Mouse (Mus musculus): ENCODE measurements around the gene Vwa8. TPM values are rescaled to one million over a fixed set of nuclear protein-coding genes. Genes with fewer than 3 reads are reported as not detected.

The Vwa8 gene
- polyA plus RNA-seq, 1 experiment from 2014 or later = 8.2 TPM

DNA sequence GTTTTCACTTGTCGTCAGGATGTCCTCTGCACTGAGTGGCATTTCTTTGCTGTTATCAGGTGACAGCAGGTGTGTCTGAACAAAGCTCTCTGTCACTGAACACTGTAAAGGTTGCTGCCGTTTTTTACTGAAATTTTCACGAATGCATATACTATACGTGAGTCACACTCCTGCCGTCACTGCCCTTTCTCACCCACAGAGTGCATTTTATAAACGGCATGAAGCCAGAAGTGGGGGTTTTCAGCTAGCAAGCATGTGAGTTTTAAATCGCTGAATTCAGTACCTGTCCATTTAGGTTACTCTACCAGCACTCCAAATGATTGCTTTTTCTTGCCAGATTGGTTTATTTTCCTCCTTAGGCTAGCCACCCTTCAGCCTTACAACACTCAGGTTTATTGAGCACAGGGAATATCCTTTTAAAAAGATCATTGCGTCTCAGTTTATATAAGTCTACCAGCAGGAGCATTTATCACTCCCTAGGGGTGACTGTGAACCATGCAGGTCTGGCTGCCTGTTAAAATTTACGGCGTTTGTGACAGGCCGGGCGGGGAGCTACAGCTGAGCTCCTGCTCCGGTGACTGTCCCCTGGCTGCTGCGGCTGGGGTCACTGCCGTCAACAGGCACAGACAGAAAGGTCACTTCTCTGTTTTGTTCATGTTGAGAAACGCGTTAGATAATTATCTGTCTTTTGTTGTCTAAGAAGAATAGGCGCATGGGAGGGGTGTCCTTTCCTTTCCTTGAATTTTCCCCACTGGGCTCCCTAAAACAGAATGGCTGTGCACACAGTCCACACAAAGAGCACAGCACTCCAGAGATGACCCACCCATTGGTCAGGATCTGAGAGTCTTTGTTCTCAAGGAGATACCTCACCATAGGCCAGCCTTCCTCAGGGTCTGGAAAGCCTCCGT lies 291.3 kb downstream of the Vwa8 start:
- no peak overlapping the region for H3K27ac ChIP-seq
- H3K4me2 ChIP-seq = 0 out of 2 replicates have a peak overlapping the region, but pooled peaks have one; percentile 6
- H3K9ac ChIP-seq = no peak overlapping the region
- peaks cover 19% of the 10 kb centered on the region for H3K4me1 ChIP-seq
- no peak overlapping the region for H3K4me3 ChIP-seq (replicated peaks)
- WGBS = 34% methylated on average over 19 of the region's 19 CpGs
- no peaks in the 10 kb centered on the region for H3K9me3 ChIP-seq
- peak; percentile 68 for ATAC-seq (ENCODE audit: low FRiP score)
- no peaks in the 10 kb centered on the region for H3K27me3 ChIP-seq
- no peaks in the 10 kb centered on the region for H3K36me3 ChIP-seq (replicated peaks)

DNA sequence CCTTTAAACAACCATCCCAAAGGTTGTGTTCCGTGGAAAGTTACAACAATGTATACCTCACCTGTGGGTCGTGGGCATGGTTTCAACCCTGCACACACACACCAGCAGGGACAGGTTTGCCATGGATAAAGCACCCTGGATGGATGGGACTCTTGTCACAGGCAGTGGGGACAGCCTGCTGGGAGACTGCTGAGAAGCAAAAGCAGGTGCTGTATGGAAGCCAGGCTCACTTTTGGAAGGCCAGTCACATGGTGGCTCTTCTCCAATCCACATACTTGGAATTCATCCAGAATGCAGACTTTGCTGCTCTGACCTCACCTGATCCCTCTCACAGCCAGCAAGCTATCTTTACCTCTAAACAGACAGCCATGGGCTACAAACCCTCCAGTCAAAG lies 292.0 kb downstream of the Vwa8 start:
- Histone ChIP-seq H3K27me3 (no peaks in the 10 kb centered on the region), H3K4me1 (peaks cover 15% of the 10 kb centered on the region), H3K4me3 (replicated peaks) (no peak overlapping the region), H3K9me3 (no peaks in the 10 kb centered on the region), H3K27ac (no peak overlapping the region), H3K9ac (no peak overlapping the region), H3K4me2 (no peak overlapping the region), H3K36me3 (replicated peaks) (no peaks in the 10 kb centered on the region)
- WGBS = 68% methylated on average over 2 of the region's 2 CpGs
- peak; percentile 50 for ATAC-seq (ENCODE audit: low FRiP score)

DNA sequence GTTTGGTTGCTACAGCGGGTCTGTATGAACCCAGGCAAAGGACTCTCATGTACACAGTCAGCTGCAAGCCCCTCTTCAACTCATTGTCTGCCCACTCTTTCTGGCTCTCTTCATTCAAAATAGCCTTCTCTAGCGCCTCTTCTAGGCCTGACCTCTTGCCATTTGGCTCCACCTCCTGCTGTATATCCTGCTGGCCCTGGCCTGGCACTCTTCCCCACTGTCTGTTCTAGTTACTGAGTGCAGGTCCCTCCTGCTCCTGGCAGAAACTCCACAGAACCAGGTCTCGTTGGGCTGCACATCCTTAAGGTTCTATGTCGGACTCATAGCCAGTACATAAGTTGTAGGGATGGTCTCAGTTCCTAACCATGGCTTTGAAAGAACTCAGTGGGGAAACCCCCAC lies 293.5 kb downstream of the Vwa8 start:
- H3K4me2 ChIP-seq = no peak overlapping the region
- no peaks in the 10 kb centered on the region for H3K36me3 ChIP-seq (replicated peaks)
- peaks cover 15% of the 10 kb centered on the region for H3K4me1 ChIP-seq
- no peak overlapping the region for H3K27ac ChIP-seq
- H3K27me3 ChIP-seq = no peaks in the 10 kb centered on the region
- no peaks in the 10 kb centered on the region for H3K9me3 ChIP-seq
- H3K9ac ChIP-seq = no peak overlapping the region
- 83% methylated on average over 4 of the region's 4 CpGs for WGBS
- H3K4me3 ChIP-seq (replicated peaks) = no peak overlapping the region
- ATAC-seq (ENCODE audit: low FRiP score) = no peak

DNA sequence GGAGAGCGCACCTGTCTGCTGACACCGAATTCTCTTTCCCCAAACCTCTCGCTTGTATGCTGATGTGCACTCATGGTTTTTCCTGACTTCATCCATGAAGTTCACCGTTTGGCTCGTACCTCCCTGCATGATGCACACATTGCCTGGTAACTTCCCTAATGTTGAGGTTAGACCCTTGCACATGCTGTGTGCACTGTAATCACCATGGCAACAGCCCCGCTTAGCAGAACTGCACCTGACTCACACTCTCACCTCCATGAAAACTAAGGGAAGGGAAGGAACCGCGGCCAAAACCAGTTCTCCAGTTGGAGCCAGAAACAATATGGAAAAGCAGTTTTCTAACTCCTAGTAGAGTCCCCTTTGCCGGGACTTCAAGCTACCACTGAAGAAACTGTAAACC lies 294.8 kb downstream of the Vwa8 start:
- no peak overlapping the region for H3K9ac ChIP-seq
- no peak overlapping the region for H3K4me2 ChIP-seq
- H3K4me3 ChIP-seq (replicated peaks) = no peak overlapping the region
- no peaks in the 10 kb centered on the region for H3K9me3 ChIP-seq
- WGBS = 95% methylated on average over 9 of the region's 9 CpGs
- H3K27me3 ChIP-seq = no peaks in the 10 kb centered on the region
- ATAC-seq (ENCODE audit: low FRiP score) = no peak
- no peaks in the 10 kb centered on the region for H3K36me3 ChIP-seq (replicated peaks)
- peaks cover 15% of the 10 kb centered on the region for H3K4me1 ChIP-seq
- H3K27ac ChIP-seq = no peak overlapping the region

GRCm38 (mm10) chr14:79144278-79145224 lies 295.7 kb downstream of the Vwa8 start:
- peaks cover 14% of the 10 kb centered on the region for H3K4me1 ChIP-seq
- 92% methylated on average over 13 of the region's 13 CpGs for WGBS
- H3K27me3 ChIP-seq = no peaks in the 10 kb centered on the region
- no peaks in the 10 kb centered on the region for H3K36me3 ChIP-seq (replicated peaks)
- H3K9ac ChIP-seq = no peak overlapping the region
- no peaks in the 10 kb centered on the region for H3K9me3 ChIP-seq
- H3K4me2 ChIP-seq = no peak overlapping the region
- no peak for ATAC-seq (ENCODE audit: low FRiP score)
- H3K4me3 ChIP-seq (replicated peaks) = no peak overlapping the region
- no peak overlapping the region for H3K27ac ChIP-seq

DNA sequence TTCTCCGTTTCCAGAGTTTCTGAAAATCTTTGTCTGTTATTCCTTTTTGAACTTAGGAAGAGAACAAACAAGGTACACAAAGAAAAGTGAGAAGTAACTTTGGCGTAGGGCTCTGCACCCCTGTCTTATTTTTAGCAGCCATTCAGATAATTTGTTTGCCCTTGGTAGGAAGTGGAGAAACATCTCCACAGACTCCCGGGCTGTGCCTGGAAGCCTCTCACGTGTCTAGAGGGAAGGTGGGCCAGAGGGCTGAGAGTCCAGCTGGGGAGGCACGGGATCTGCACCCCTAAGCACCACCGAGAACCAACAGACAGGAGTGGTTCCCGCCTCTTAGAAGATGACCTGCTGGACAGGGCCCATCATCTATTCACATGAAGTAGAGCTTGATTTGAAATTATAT lies 302.9 kb downstream of the Vwa8 start:
- Histone ChIP-seq H3K36me3 (replicated peaks) (no peaks in the 10 kb centered on the region), H3K4me3 (replicated peaks) (no peak overlapping the region), H3K4me2 (no peak overlapping the region), H3K4me1 (no peaks in the 10 kb centered on the region), H3K9ac (no peak overlapping the region), H3K9me3 (no peaks in the 10 kb centered on the region), H3K27ac (no peak overlapping the region), H3K27me3 (no peaks in the 10 kb centered on the region)
- ATAC-seq (ENCODE audit: low FRiP score) = no peak
- 94% methylated on average over 7 of the region's 7 CpGs for WGBS

GRCm38 (mm10) chr14:79153896-79154295 lies 305.0 kb downstream of the Vwa8 start:
- Histone ChIP-seq H3K4me3 (replicated peaks) (no peak overlapping the region), H3K4me1 (no peaks in the 10 kb centered on the region; the same call in 1 of the 2 replicates), H3K9me3 (no peaks in the 10 kb centered on the region), H3K9ac (no peak overlapping the region), H3K36me3 (replicated peaks) (no peaks in the 10 kb centered on the region), H3K27ac (no peak overlapping the region), H3K27me3 (no peaks in the 10 kb centered on the region), H3K4me2 (no peak overlapping the region)
- WGBS = 90% methylated on average over 6 of the region's 6 CpGs
- ATAC-seq (ENCODE audit: low FRiP score) = no peak

DNA sequence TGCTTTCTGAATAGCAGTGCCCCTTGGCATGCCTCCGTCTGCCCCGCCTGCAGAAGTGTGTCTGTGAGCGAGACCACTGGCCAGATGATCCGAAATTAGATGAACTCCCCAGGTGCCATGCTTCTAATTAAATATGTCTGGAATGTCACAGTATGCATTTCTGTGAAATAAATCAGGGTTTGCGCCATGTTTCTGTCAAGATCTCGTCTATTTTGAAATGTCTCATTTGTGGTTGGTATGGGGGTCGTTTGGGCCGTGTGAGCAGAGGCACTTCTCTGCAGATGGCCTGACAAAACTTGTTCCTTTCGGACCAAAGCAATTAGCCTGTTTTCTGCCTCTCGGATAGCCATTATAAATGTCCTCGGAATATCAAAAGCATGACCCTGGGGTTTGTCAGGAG lies 306.1 kb downstream of the Vwa8 start:
- H3K27ac ChIP-seq = no peak overlapping the region
- no peak overlapping the region for H3K9ac ChIP-seq

GRCm38 (mm10) chr14:79156526-79157411 lies 307.9 kb downstream of the Vwa8 start:
- no peak overlapping the region for H3K9ac ChIP-seq
- H3K4me1 ChIP-seq = no peaks in the 10 kb centered on the region; the same call in 1 of the 2 replicates
- no peaks in the 10 kb centered on the region for H3K36me3 ChIP-seq (replicated peaks)
- H3K27me3 ChIP-seq = no peaks in the 10 kb centered on the region
- H3K4me2 ChIP-seq = no peak overlapping the region
- H3K4me3 ChIP-seq (replicated peaks) = no peak overlapping the region
- no peak overlapping the region for H3K27ac ChIP-seq
- no peak for ATAC-seq (ENCODE audit: low FRiP score)
- 86% methylated on average over 10 of the region's 10 CpGs for WGBS
- no peaks in the 10 kb centered on the region for H3K9me3 ChIP-seq

More for the DNA sequence above, 306.1 kb downstream of the Vwa8 start:
- Histone ChIP-seq H3K27me3 (no peaks in the 10 kb centered on the region), H3K4me2 (no peak overlapping the region), H3K36me3 (replicated peaks) (no peaks in the 10 kb centered on the region), H3K4me3 (replicated peaks) (no peak overlapping the region), H3K9me3 (no peaks in the 10 kb centered on the region), H3K4me1 (no peaks in the 10 kb centered on the region; the same call in 1 of the 2 replicates)
- ATAC-seq (ENCODE audit: low FRiP score) = no peak
- 63% methylated on average over 11 of the region's 11 CpGs for WGBS

DNA sequence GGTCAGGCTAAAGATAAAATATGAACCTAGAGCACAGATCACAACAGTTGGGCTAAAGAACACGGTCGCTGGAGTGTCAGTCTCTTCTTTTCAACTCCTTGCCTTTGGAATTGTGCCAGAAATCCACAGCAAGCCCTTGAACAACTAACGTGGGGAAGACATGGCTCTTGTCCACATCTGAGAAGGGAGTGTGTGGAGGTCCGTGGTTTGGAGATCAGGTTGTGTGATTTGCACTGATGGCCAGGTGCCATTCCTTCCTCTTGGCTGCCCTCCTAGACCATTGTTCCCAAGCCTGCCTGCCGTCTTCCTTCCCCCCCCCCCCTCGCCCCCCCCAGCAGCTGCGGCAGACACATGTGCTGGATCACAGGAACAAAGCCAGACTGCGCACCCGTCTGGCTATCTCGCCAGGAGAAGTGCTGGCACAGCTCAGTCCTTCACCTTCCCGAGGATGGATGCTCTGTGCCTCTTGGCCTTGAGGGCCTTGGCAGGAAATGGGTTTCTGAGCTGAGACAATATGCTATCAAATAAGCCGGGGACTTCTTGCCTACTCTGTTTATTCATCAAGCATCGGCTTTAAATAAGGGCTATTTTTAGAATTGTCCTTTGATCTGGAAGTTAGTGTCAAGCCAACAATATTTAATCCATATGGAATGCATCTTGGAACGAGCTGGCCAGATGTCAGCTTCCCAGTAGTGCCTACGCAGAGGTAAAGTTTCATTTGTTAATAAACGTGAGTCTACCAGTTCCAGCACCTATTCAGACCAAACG lies 308.8 kb downstream of the Vwa8 start:
- Histone ChIP-seq H3K36me3 (replicated peaks) (no peaks in the 10 kb centered on the region; the same call in 1 of the 2 replicates), H3K4me1 (no peaks in the 10 kb centered on the region; the same call in 1 of the 2 replicates), H3K27me3 (no peaks in the 10 kb centered on the region), H3K9ac (no peak overlapping the region), H3K27ac (no peak overlapping the region), H3K4me3 (replicated peaks) (no peak overlapping the region), H3K4me2 (no peak overlapping the region), H3K9me3 (no peaks in the 10 kb centered on the region)
- ATAC-seq (ENCODE audit: low FRiP score) = no peak
- 63% methylated on average over 17 of the region's 17 CpGs for WGBS

- Histone ChIP-seq H3K9ac (no peak overlapping the region), H3K27ac (no peak overlapping the region)
- no peak for ATAC-seq (ENCODE audit: low FRiP score)
Observed at GRCm38 (mm10) chr14:79158219-79158521, 309.3 kb downstream of the Vwa8 start.

More at GRCm38 (mm10) chr14:79158219-79158521, 309.3 kb downstream of the Vwa8 start:
- 86% methylated on average over 12 of the region's 12 CpGs for WGBS
- no peaks in the 10 kb centered on the region; the same call in 1 of the 2 replicates for H3K36me3 ChIP-seq (replicated peaks)
- no peak overlapping the region for H3K4me3 ChIP-seq (replicated peaks)
- no peaks in the 10 kb centered on the region for H3K27me3 ChIP-seq
- H3K4me1 ChIP-seq = no peaks in the 10 kb centered on the region; the same call in 1 of the 2 replicates
- no peaks in the 10 kb centered on the region for H3K9me3 ChIP-seq
- no peak overlapping the region for H3K4me2 ChIP-seq
